Mouse (Mus musculus) cerebellum, postnatal 25 days (tissue): ENCODE data around the gene Megf11.
"Not testable (repeated sequence)": the region's sequence is repeated elsewhere in the genome, so short reads cannot be mapped to it uniquely, and the experiment has no call there.

Experiments
- DNase-seq, 2 experiments: peaks; one replicate each; pipeline ENCODE4 v3.0.0; 2021; ENCODE audit warnings: mixed read lengths in 2 of 2

Megf11 gene

DNA sequence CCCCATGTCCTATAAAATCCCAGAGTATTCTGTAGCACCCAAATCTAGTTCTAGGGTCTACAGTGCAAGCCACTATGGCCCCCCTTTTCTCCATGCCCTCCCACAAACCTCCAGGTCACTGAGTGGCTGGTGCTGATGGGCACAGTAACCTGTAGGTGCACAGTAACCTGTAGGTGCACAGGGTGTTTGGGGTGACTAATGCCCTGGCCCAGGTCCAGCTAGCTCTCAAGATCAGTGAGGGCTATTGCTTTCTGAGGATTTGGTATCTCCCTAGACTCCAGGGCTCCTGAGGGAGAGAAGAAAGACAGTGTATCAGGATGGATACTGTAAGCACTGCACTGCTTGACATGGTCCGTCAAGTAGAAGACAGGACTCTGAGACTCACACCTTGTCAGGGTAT, 85.4 kb downstream of the Megf11 start:
- DNase-seq = peak; percentile 53 to 76

- no peak for DNase-seq
Measured at GRCm38 (mm10) chr9:64471336-64471735, 85.9 kb downstream of the Megf11 start.

DNA sequence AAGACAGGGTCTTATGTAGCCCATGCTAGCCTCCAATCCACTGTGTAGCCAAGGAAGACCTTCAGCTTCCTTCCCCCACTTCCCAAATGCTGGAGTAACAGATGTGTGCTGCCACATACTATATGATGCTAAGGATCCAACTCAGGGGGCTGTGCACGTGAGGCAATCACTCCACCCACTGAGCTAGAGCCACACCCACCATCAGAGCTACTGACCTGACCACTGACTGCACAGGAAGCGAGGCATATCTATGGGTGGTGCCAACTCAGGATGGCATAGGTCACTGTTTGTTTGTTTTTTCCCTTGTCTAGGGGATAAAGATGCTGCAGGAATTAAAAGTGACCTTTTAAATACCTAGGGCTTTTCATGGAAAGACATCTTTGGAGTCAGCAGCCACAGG, 86.7 kb downstream of the Megf11 start:
- DNase-seq = no peak

DNA sequence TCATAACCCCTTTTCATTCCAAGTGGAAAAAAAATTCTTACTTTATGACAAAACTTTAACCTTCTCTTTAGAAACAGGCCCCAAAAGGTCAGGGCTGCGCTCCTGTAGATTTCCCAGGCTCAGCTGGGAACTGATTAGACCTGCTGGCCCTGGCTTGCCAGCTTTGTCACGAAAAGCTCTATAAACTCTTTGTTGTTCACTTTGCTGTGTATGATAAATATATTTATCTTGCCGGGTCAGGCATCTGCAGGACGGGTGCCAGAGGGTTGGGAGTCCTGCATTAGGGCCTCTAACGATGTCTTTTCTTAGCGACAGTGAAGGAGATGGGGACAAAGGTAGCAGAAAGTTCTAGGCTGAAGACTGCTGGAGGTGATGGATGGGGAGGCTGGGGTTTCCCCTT, 87.3 kb downstream of the Megf11 start:
- DNase-seq = no peak

- DNase-seq = no peak
Measured at GRCm38 (mm10) chr9:64473170-64473569, 87.7 kb downstream of the Megf11 start.

DNA sequence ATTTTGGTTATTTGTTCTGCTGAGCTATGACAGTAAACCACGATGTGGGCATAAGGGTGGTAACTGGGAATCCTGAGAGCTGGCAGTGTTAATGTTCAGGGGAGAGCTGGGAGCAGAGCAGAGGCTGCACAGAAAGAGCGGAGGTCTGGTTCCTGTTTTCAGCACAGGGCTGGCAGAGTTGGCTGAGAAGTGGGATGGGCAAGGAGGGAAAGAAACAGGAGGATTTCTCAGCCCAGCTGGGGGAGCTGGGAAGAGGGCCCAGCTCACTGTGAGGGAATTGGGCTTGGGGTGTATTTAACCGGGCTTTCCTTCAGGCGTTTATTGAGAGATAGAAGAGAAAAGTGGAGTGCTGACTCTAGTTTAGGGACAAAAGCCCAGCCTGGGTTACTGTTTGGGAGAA, 88.3 kb downstream of the Megf11 start:
- peak in 1 of 2 experiments; percentile 45 for DNase-seq

- no peak for DNase-seq
Measured at GRCm38 (mm10) chr9:64474142-64474541, 88.7 kb downstream of the Megf11 start.

GRCm38 (mm10) chr9:64475942-64476341, 90.5 kb downstream of the Megf11 start:
- no peak for DNase-seq

DNA sequence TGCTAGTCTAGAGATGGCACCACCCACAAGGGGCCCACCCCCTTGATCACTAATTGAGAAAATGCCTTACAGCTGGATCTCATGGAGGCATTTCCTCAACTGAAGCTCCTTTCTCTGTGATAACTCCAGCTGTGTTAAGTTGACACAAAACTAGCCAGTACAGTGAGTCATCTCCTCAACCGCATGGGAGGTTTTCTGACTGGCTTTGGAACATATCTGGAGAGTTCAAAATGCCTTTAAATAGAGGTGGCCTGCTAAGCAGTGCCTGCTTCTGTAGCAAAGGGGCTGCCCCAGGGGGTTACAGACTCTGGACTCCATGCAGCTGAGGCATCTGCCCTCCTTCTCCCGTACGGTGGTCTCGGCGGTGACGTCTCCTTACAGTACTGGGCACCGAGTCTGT, 92.0 kb downstream of the Megf11 start:
- not testable (repeated sequence) for DNase-seq

- DNase-seq = peak; percentile 76 to 82
Measured at GRCm38 (mm10) chr9:64482126-64482525, 96.7 kb downstream of the Megf11 start.

DNA sequence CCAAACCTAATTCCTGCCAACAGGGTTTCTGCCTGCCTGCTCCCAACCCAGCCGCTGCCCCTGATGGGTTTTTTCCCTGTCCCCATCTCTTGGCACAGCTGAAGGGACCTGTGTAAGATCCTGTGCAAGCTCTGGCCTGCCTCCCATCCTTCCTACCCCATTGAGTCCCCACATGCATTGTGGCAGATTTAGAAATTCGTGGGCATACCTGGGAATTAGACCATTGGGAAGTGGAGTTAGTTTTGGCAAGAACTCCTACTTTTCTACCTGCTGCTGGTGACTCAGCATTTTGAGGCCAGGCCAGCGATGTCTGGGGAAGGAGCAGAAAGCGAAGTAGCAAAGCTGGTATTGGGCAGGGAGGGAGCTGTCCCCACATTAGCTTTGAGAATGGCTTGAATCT, 102.0 kb downstream of the Megf11 start:
- DNase-seq = peak; percentile 85 to 88

GRCm38 (mm10) chr9:64494647-64495046, 109.2 kb downstream of the Megf11 start:
- DNase-seq = no peak

DNA sequence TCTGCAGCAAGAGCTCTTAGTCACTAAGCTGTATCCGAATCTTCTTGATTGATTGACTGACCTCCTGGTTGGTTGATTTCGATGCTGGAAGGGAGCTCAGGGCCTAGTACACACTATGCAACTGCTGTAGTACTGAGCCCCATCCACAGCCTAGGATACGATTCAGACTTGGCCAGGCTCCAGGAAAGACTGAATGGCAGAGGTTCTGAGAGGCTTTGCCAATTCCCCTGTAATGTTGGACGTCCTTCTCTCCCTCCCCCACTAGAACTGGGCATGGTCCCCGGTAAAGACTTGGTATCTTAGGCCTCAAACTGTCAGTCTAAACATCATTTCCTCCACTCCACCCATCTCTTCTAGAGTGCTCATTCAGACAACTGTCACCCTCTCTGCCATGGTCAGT, 113.5 kb downstream of the Megf11 start:
- DNase-seq = peak; percentile 44 to 65

DNA sequence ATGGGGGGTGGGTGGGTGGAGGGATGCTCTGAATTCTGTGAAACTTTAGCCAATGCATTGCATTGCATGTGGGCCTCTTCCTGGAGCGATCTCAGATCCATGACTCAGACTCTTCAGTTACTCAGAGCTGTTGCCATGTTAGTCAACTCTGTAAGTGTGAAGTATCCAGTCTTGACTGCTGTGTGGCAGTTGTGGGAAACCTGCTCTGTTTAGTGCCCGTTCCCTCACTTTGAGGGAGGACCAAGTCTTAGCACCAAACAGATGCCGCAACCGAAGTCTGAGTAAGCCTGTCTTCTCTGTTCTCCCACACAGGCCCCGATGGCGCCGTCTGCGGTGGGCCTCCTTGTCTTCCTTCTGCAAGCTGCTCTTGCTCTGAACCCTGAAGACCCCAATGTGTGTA, 115.8 kb downstream of the Megf11 start:
- DNase-seq = no peak

- no peak for DNase-seq
Measured at GRCm38 (mm10) chr9:64503996-64504395, 118.6 kb downstream of the Megf11 start.

DNA sequence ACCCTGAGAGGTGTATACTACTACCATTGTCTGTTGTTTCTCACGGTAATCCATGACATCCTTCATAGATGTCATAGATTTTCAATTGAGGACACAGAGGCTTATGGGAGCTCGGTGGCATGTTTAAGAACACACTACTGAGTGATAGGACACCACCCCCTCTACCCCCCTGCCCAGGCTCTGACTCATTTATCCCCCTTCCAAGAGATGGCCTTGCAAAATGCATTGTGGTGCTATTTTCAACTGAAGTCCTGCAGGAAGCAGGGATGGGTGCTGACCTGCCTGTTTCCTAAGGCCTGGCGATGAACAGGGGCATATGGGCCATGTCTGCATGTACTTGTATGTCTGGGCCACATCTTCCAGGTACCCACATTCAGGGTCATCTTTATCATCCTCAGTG, 119.0 kb downstream of the Megf11 start:
- no peak for DNase-seq

DNA sequence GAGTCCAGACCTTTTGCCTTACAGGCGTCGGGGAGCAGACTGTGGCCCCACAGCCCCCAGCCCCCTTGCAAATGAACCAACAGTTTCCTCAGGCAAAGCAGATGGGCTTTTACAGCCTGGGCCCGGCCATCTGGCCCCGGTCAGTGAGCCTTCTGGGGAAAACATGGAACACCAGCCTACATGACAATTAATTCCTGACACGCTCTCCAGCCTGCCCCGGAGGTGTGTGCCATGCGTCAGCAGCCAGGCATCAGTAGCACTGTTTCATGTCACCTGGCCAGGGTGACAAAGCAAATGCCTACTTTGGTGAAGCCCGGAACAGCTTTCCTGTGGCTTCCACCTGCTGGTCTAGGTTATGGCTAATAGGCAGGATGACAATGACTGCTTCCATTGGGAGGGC, 119.5 kb downstream of the Megf11 start:
- DNase-seq = peak; percentile 81 to 82

- no peak for DNase-seq
Measured at GRCm38 (mm10) chr9:64506440-64507206, 121.2 kb downstream of the Megf11 start.

- no peak for DNase-seq
Measured at GRCm38 (mm10) chr9:64507207-64507517, 121.7 kb downstream of the Megf11 start.

- DNase-seq = peak in 1 of 2 experiments; percentile 63
Measured at GRCm38 (mm10) chr9:64507995-64508394, 122.6 kb downstream of the Megf11 start.

DNA sequence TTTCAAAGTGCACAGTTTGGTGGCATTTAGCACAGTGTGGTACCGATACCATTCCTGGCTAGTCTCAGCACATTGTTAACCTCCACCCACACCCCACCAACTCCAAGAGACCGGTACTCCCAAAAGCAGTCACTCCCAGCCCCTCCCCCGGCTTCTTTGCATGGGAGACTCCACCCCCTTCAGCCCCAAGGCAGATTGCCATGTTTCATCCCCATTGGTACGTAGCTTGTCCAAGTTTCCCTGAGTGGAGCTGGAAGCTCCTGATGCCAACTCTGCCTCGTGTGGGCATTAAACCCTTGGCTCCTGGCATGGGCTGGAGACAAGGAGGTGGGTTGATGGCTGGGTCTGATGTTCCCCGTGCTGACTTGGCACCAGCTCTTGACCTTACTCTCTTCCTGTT, 129.4 kb downstream of the Megf11 start:
- peak in 1 of 2 experiments; percentile 41 for DNase-seq

- DNase-seq = no peak
Measured at GRCm38 (mm10) chr9:64519921-64520746, 134.7 kb downstream of the Megf11 start.

GRCm38 (mm10) chr9:64520747-64521283, 135.4 kb downstream of the Megf11 start:
- peak in 1 of 2 experiments; percentile 58 for DNase-seq
